ENCODE assay signal across 8 mouse cellular contexts in genomic region chr7:139834036-139834435, GRCm38 (mm10). TPM values are rescaled to one million over a fixed set of nuclear protein-coding genes. Genes with fewer than 3 reads are reported as not detected.
A peak's percentile ranks its signal among the peaks of the same experiment; 100 is the strongest.
DNase-seq lines count a peak whose midpoint lies in the region; ATAC-seq lines count a peak whose summit lies in the region.

Gene Adgra1, plus strand, starts transcription at chr7:139834174.

- H3K4me3 ChIP-seq in hindbrain, embryonic 13.5 days, result peak within 1 kb of the TSS; percentile 41
- H3K4me3 ChIP-seq in neural tube, embryonic 11.5 days (ENCODE audit: low read depth, low read length), result peak within 1 kb of the TSS; percentile 17

- WGBS in hindbrain, embryonic 13.5 days, result under 1% methylated on average over 27 of the region's 27 CpGs
- 1% methylated on average over 27 of the region's 27 CpGs for WGBS in neural tube, embryonic 11.5 days

- peak; percentile 42 to 52 for DNase-seq in adrenal gland, adult 18-20 months (ENCODE audit: low spot score in 2 of 2)
- peak; percentile 77 for DNase-seq in cerebellum, postnatal 36 days
- peak; percentile 90 to 93 for DNase-seq in frontal cortex, postnatal 36 days (ENCODE audit: low spot score in 2 of 2)
- peak; percentile 91 to 92 for DNase-seq in left cerebral cortex, postnatal 10 days (ENCODE audit: extremely low spot score in 1 of 2, low spot score in 2 of 2)
- peak; percentile 88 for DNase-seq in neural tube, embryonic 11.5 days (ENCODE audit: low spot score)
- peak; percentile 55 for DNase-seq in urinary bladder, postnatal 14 days (ENCODE audit: low spot score)
- DNase-seq in thymus, postnatal 0 days (ENCODE audit: low spot score), result no peak

- ATAC-seq in hindbrain, embryonic 13.5 days (ENCODE audit: low FRiP score), result peak; percentile 88
- peak; percentile 74 for ATAC-seq in neural tube, embryonic 11.5 days (ENCODE audit: insufficient read depth, low FRiP score, low TSS enrichment)

- H3K4me2 ChIP-seq in hindbrain, embryonic 13.5 days, result peak within 1 kb of the TSS; percentile 67
- peak within 1 kb of the TSS; percentile 42 for H3K4me2 ChIP-seq in neural tube, embryonic 11.5 days (ENCODE audit: low read depth)

- peaks cover 58% of the 10 kb centered on the region for H3K4me1 ChIP-seq in hindbrain, embryonic 13.5 days (replicated peaks)
- peaks cover 24% of the 10 kb centered on the region for H3K4me1 ChIP-seq in neural tube, embryonic 11.5 days (ENCODE audit: control insufficient read depth, insufficient read depth, low read length)

- no peaks in the 10 kb centered on the region for H3K36me3 ChIP-seq in hindbrain, embryonic 13.5 days
- no peaks in the 10 kb centered on the region for H3K36me3 ChIP-seq in neural tube, embryonic 11.5 days (ENCODE audit: control insufficient read depth, insufficient read depth, low read length)

- H3K9me3 ChIP-seq in hindbrain, embryonic 13.5 days, result no peaks in the 10 kb centered on the region
- no peaks in the 10 kb centered on the region for H3K9me3 ChIP-seq in neural tube, embryonic 11.5 days (ENCODE audit: control insufficient read depth, low read length)

- H3K27me3 ChIP-seq in hindbrain, embryonic 13.5 days, result 0 out of 2 replicates have a peak, but pooled peaks cover under 1% of the 10 kb centered on the region
- no peaks in the 10 kb centered on the region for H3K27me3 ChIP-seq in neural tube, embryonic 11.5 days (ENCODE audit: control insufficient read depth, insufficient read depth, low read length)

- peak within 1 kb of the TSS; percentile 65 for H3K9ac ChIP-seq in hindbrain, embryonic 13.5 days
- H3K9ac ChIP-seq in neural tube, embryonic 11.5 days (ENCODE audit: low read length), result peak within 1 kb of the TSS; percentile 52

- H3K27ac ChIP-seq in hindbrain, embryonic 13.5 days, result peak within 1 kb of the TSS; percentile 91
- H3K27ac ChIP-seq in neural tube, embryonic 11.5 days (ENCODE audit: low read depth, low read length), result peak within 1 kb of the TSS; percentile 39; the same call in 1 of the 2 replicates

- intact Hi-C loops in left cerebral cortex, postnatal 10 days (cut with DNase I), result no loop called here

RNA-seq across cellular contexts. Expression of gene Adgra1, which starts in this region (rescaled TPM):
- 1 to 10 TPM; 2.6 to 2.8 TPM for total RNA-seq in adrenal gland, adult 18-20 months (2021)
- 27.5 and 33.0 TPM in 2 replicates for polyA plus RNA-seq in hindbrain, embryonic 13.5 days (2015; fragmentation: Nextera tagmentation; extraction: Ambion mirVana)
- 10 to 100 TPM; 49.9 to 52.3 TPM for total RNA-seq in left cerebral cortex, postnatal 10 days (2021)
- polyA plus RNA-seq in neural tube, embryonic 11.5 days (2014; fragmentation: Nextera tagmentation; extraction: Ambion mirVana), result 9.7 and 9.9 TPM in 2 replicates
- polyA plus RNA-seq in thymus, postnatal 0 days (2015; fragmentation: Nextera tagmentation; extraction: Ambion mirVana), result not detected in 2 replicates

Comparison
In these comparisons a context has a peak if more than half of its experiments do, and no peak if none do; other contexts are left out.
1. RNA of gene Adgra1 (total RNA-seq): 49.9 to 52.3 TPM in left cerebral cortex, postnatal 10 days; 2.6 to 2.8 TPM in adrenal gland, adult 18-20 months; every median in the first group is over 10 times any median in the second.
2. RNA of gene Adgra1 (polyA plus RNA-seq): 27.5 to 33.0 TPM in hindbrain, embryonic 13.5 days and 9.7 to 9.9 TPM in neural tube, embryonic 11.5 days; not detected in thymus, postnatal 0 days; every median in the first group is over 10 times any median in the second.